Comparison of ENCODE assay signal across 15 mouse cellular contexts in the genomic region with DNA sequence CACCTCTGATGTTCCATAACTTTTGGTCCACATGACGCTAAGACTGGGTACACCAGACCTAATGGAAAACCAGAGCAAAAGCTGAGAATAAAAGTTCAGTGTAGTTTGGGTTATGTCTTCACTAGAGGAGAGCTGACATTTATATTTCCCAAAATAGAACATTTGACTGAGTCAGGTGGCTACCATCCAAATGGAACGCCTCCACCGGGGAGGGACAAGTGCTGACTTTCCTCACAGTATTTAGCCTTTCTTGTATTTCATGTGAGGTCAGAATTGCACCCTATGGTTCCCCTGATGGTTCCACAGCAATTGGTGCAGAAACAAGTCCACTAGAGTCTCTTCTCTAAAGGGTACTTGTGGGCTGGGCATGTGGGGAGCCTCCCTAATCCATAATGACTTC.
DNase-seq lines count a peak whose midpoint lies in the region; ATAC-seq lines count a peak whose summit lies in the region.
"Had no signal": no experiment of that assay in that cellular context is flagged by ENCODE, and none has a peak within 500 bp of the region (broad histone marks: within the 10 kb centered on the region; RNA-seq: fewer than 3 reads in every experiment).

No protein-coding gene starts in this region.

- no peak overlapping the region for H3K9ac ChIP-seq in midbrain, embryonic 13.5 days (replicated peaks)
- H3K9ac ChIP-seq: embryonic facial prominence, embryonic 13.5 days; forebrain, postnatal 0 days; liver, embryonic 12.5 days had no signal

- no peak for ATAC-seq in midbrain, embryonic 13.5 days
- ATAC-seq: forebrain, postnatal 0 days; inflammation-experienced regulatory T-cells, adult 6 months; liver, embryonic 12.5 days; midbrain, embryonic 16.5 days had no signal

- H3K27me3 ChIP-seq in midbrain, embryonic 13.5 days = no peaks in the 10 kb centered on the region
- H3K27me3 ChIP-seq: embryonic facial prominence, embryonic 13.5 days; liver, embryonic 12.5 days had no signal

- 95% methylated on average over 3 of the region's 3 CpGs for WGBS in midbrain, embryonic 13.5 days

- H3K4me1 ChIP-seq in midbrain, embryonic 13.5 days (replicated peaks) = no peaks in the 10 kb centered on the region
- H3K4me1 ChIP-seq: embryonic facial prominence, embryonic 13.5 days; liver, embryonic 12.5 days had no signal

- no peak overlapping the region for H3K4me2 ChIP-seq in midbrain, embryonic 13.5 days (replicated peaks)
- H3K4me2 ChIP-seq: embryonic facial prominence, embryonic 13.5 days; liver, embryonic 12.5 days had no signal

- no peak overlapping the region for H3K4me3 ChIP-seq in midbrain, embryonic 13.5 days (replicated peaks)
- H3K4me3 ChIP-seq: embryonic facial prominence, embryonic 13.5 days; liver, embryonic 12.5 days had no signal

- H3K27ac ChIP-seq in midbrain, embryonic 13.5 days = no peak overlapping the region
- H3K27ac ChIP-seq: embryonic facial prominence, embryonic 13.5 days; liver, embryonic 12.5 days; macrophage had no signal

- H3K36me3 ChIP-seq in midbrain, embryonic 13.5 days = no peaks in the 10 kb centered on the region
- H3K36me3 ChIP-seq: embryonic facial prominence, embryonic 13.5 days; liver, embryonic 12.5 days had no signal

- no peaks in the 10 kb centered on the region for H3K9me3 ChIP-seq in midbrain, embryonic 13.5 days
- H3K9me3 ChIP-seq: embryonic facial prominence, embryonic 13.5 days; liver, embryonic 12.5 days had no signal

- DNase-seq in gastrocnemius, adult 18-20 months (ENCODE audit: low spot score) = peak; percentile 72
- no peak for DNase-seq in gastrocnemius, postnatal 4 days (ENCODE audit: low spot score in 2 of 2)
- DNase-seq in urinary bladder, postnatal 14 days (ENCODE audit: low spot score) = peak; percentile 16
- no peak for DNase-seq in urinary bladder, adult 2 months (ENCODE audit: low spot score)
- peak; percentile 37 to 50 for DNase-seq in cerebellum, postnatal 14 days
- DNase-seq in skeletal muscle tissue, adult 2 months (ENCODE audit: low read depth, low spot score) = peak; percentile 54
- DNase-seq in spleen, postnatal 4 days (ENCODE audit: low spot score in 2 of 2) = no peak
- DNase-seq: forebrain, postnatal 0 days; kidney, postnatal 14 days had no signal

Comparison
In these comparisons a context has a peak if more than half of its experiments do, and no peak if none do; other contexts are left out.
1. DNase-seq: peak in gastrocnemius, adult 18-20 months (single experiment), urinary bladder, postnatal 14 days (single experiment), cerebellum, postnatal 14 days (2 of 2) and skeletal muscle tissue, adult 2 months (single experiment); none in gastrocnemius, postnatal 4 days (0 of 2), urinary bladder, adult 2 months (single experiment) and spleen, postnatal 4 days (0 of 2).